In the genomic region with DNA sequence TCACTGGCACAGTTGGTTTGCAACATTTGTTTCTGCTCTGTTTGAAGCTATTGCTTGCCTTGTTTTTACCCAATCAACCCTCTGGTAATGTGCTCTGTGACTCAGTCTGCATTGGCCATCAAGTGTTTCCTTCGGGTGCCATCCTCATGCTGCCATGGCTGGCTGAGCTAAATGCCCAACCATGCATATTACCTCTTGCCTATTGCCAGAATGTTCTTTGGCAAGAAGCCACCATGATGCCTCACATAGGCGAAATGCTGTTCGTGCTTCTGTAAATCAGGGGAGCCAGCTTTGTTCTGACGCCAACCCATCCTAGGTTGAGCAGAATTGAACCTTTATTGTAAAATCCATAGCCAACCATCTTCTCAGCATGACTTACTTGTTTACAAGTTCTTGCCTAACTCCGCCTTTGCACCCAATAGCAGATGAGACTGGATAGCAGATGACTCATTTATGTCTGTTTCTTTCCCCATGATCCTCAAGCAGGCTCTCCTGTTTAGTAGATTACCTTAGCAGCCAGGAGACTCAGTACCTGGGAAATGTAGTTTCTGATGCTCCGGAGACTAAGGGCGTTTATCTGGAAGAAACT, we compare ENCODE assay signal across 23 mouse cellular contexts. TPM values are rescaled to one million over a fixed set of nuclear protein-coding genes. Genes with fewer than 3 reads are reported as not detected.
A peak's percentile ranks its signal among the peaks of the same experiment; 100 is the strongest.
DNase-seq lines count a peak whose midpoint lies in the region; ATAC-seq lines count a peak whose summit lies in the region.
"Had no signal": no experiment of that assay in that cellular context is flagged by ENCODE, and none has a peak within 500 bp of the region (broad histone marks: within the 10 kb centered on the region; RNA-seq: fewer than 3 reads in every experiment).

No protein-coding gene starts in this region.

- WGBS in forebrain, embryonic 16.5 days = 77% methylated on average over 7 of the region's 7 CpGs
- WGBS in forebrain, embryonic 10.5 days = 95% methylated on average over 7 of the region's 7 CpGs

- H3K4me3 ChIP-seq in forebrain, embryonic 16.5 days (replicated peaks; ENCODE audit: low read length) = no peak overlapping the region
- no peak overlapping the region for H3K4me3 ChIP-seq in forebrain, embryonic 10.5 days
- H3K4me3 ChIP-seq: embryonic facial prominence, embryonic 13.5 days; erythroblast, embryonic 14.5 days; forebrain, embryonic 15.5 days; heart, adult 2 months; hindbrain, embryonic 12.5 days had no signal

- H3K36me3 ChIP-seq in forebrain, embryonic 16.5 days (ENCODE audit: control insufficient read depth, insufficient read depth) = no peaks in the 10 kb centered on the region
- H3K36me3 ChIP-seq in forebrain, embryonic 10.5 days (replicated peaks) = peaks cover 8% of the 10 kb centered on the region
- H3K36me3 ChIP-seq: forebrain, embryonic 15.5 days; hindbrain, embryonic 12.5 days had no signal

- H3K27ac ChIP-seq in forebrain, embryonic 16.5 days (ENCODE audit: low read length) = no peak overlapping the region
- no peak overlapping the region for H3K27ac ChIP-seq in forebrain, embryonic 10.5 days
- H3K27ac ChIP-seq: embryonic facial prominence, embryonic 13.5 days; forebrain, embryonic 15.5 days; heart, adult 2 months; hindbrain, embryonic 12.5 days had no signal

- no peaks in the 10 kb centered on the region for H3K9me3 ChIP-seq in forebrain, embryonic 16.5 days (ENCODE audit: control insufficient read depth, low read length)
- H3K9me3 ChIP-seq in forebrain, embryonic 10.5 days = no peaks in the 10 kb centered on the region
- H3K9me3 ChIP-seq: embryonic facial prominence, embryonic 13.5 days; forebrain, embryonic 15.5 days; hindbrain, embryonic 12.5 days had no signal

- no peak overlapping the region for H3K4me2 ChIP-seq in forebrain, embryonic 16.5 days (ENCODE audit: low read length)
- H3K4me2 ChIP-seq: embryonic facial prominence, embryonic 13.5 days; forebrain, embryonic 15.5 days; hindbrain, embryonic 12.5 days; midbrain, embryonic 11.5 days had no signal

- H3K27me3 ChIP-seq in forebrain, embryonic 16.5 days (replicated peaks; ENCODE audit: control insufficient read depth, insufficient read depth, low read length) = no peaks in the 10 kb centered on the region
- no peaks in the 10 kb centered on the region for H3K27me3 ChIP-seq in forebrain, embryonic 10.5 days (ENCODE audit: poor library complexity, severe bottlenecking)
- H3K27me3 ChIP-seq: embryonic facial prominence, embryonic 13.5 days; forebrain, embryonic 15.5 days; hindbrain, embryonic 12.5 days had no signal

- peak; percentile 33; the same call in 1 of the 2 replicates for ATAC-seq in forebrain, embryonic 16.5 days
- ATAC-seq: forebrain, embryonic 15.5 days; inflammation-experienced regulatory T-cells, adult 6 months; lung, postnatal 0 days had no signal

- H3K9ac ChIP-seq in forebrain, embryonic 16.5 days (replicated peaks; ENCODE audit: low read depth, low read length) = no peak overlapping the region
- H3K9ac ChIP-seq: embryonic facial prominence, embryonic 13.5 days; forebrain, embryonic 15.5 days; hindbrain, embryonic 12.5 days had no signal

- DNase-seq in forebrain, embryonic 10.5 days (ENCODE audit: extremely low spot score, low spot score) = no peak
- peak; percentile 18 to 43 for DNase-seq in layer of hippocampus, postnatal 14 days (ENCODE audit: low spot score in 2 of 2)
- DNase-seq in layer of hippocampus, adult 18-20 months (ENCODE audit: low spot score in 2 of 2) = no peak
- peak; percentile 98 for DNase-seq in Muller cell, postnatal 12 days (ENCODE audit: inconsistent ontology term)
- DNase-seq in retina, postnatal 7 days (ENCODE audit: low read depth, low spot score) = peak; percentile 8
- no peak for DNase-seq in cerebellum, adult 8-10 months
- DNase-seq: adrenal gland, postnatal 14 days; B cell, adult 2 months; embryo, embryonic 11 days; gastrocnemius, postnatal 14 days; kidney, adult 8-10 months; kidney, postnatal 14 days; right cerebral cortex, postnatal 25 days; spleen, adult 18-20 months had no signal

- H3K4me1 ChIP-seq in forebrain, embryonic 16.5 days (replicated peaks; ENCODE audit: control insufficient read depth, insufficient read depth, low read length) = no peaks in the 10 kb centered on the region
- H3K4me1 ChIP-seq in forebrain, embryonic 10.5 days = no peaks in the 10 kb centered on the region
- H3K4me1 ChIP-seq: embryonic facial prominence, embryonic 13.5 days; forebrain, embryonic 15.5 days; hindbrain, embryonic 12.5 days had no signal

RNA-seq across cellular contexts. Expression of gene Tmem87b, which starts 46.1 kb away (rescaled TPM):
- polyA plus RNA-seq in forebrain, embryonic 16.5 days (2015; fragmentation: Nextera tagmentation; extraction: Ambion mirVana) = 45.3 and 45.5 TPM in 2 replicates
- polyA plus RNA-seq in forebrain, embryonic 10.5 days (2016; fragmentation: Nextera tagmentation; extraction: Ambion mirVana) = 23.6 and 24.7 TPM in 2 replicates
- 10 to 100 TPM; 29.8 to 34.7 TPM for total RNA-seq in layer of hippocampus, postnatal 14 days (2021)
- 10 to 100 TPM; 31.8 to 37.8 TPM for total RNA-seq in layer of hippocampus, adult 18-20 months (2021)

Comparison
In these comparisons a context has a peak if more than half of its experiments do, and no peak if none do; other contexts are left out.
1. DNase-seq: peak in layer of hippocampus, postnatal 14 days (2 of 2), Muller cell, postnatal 12 days (single experiment) and retina, postnatal 7 days (single experiment); none in forebrain, embryonic 10.5 days (single experiment), layer of hippocampus, adult 18-20 months (0 of 2) and cerebellum, adult 8-10 months (single experiment).